In the genomic region with DNA sequence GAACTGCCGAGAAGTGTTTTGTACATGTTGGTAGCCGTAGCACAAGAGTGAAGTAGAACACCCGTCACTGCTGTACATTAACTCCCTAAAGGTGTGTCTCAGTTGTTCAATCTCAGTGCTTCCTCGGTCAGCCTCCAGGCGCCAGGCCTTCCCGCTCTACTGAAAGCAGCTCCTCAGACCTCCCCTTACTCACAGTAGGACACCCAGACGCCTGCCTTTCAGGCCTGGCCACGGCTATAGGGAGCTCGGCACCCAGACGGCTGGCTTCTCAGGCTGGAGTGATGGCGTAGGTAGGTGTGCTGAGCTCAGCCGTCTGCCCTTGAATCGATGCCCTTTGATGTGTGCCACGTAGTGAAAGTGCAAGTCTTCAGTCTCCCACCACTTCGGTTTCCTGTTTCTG, we compare ENCODE assay signal across 23 mouse cellular contexts. TPM values are rescaled to one million over a fixed set of nuclear protein-coding genes. Genes with fewer than 3 reads are reported as not detected.
DNase-seq lines count a peak whose midpoint lies in the region; ATAC-seq and TF ChIP-seq lines count a peak whose summit lies in the region.
"Had no signal": no experiment of that assay in that cellular context is flagged by ENCODE, and none has a peak within 500 bp of the region (broad histone marks: within the 10 kb centered on the region; RNA-seq: fewer than 3 reads in every experiment).

No protein-coding gene starts in this region.

- no peak for ATAC-seq in monocyte, adult 5-6 weeks (replicated peaks; ENCODE audit: insufficient number of reproducible peaks, low FRiP score, low TSS enrichment, poor library complexity, severe bottlenecking)
- ATAC-seq: CD4-positive, CD25-positive, alpha-beta regulatory T cell, adult 4 months; forebrain, embryonic 13.5 days; forebrain, embryonic 16.5 days; hindbrain, postnatal 0 days had no signal

- H3K79me2 ChIP-seq in heart, adult 2 months (replicated peaks; ENCODE audit: control insufficient read depth, insufficient read depth, low read length): no peaks in the 10 kb centered on the region

- H3K27ac ChIP-seq in heart, adult 2 months: no peak overlapping the region
- no peak overlapping the region for H3K27ac ChIP-seq in hindbrain, embryonic 10.5 days
- H3K27ac ChIP-seq: forebrain, embryonic 10.5 days; forebrain, embryonic 13.5 days; hindbrain, embryonic 14.5 days; hindbrain, postnatal 0 days had no signal

- intact Hi-C loops in heart, adult 2 months (cut with DNase I): no loop called here

- peak; percentile 86 for DNase-seq in heart, adult 11 months
- no peak for DNase-seq in heart, adult 2 months
- peak; percentile 31 for DNase-seq in ES-CJ7 (ENCODE audit: low read depth, low spot score)
- DNase-seq in ZHBTc4 (ENCODE audit: low read depth, low spot score): peak; percentile 65
- DNase-seq in hindbrain, embryonic 10.5 days (ENCODE audit: low spot score): no peak
- no peak for DNase-seq in layer of hippocampus, postnatal 14 days (ENCODE audit: low spot score in 2 of 2)
- DNase-seq: adrenal gland, adult 8-10 months; adrenal gland, postnatal 25 days; B cell, adult 2 months; cerebellum, adult 11-12 months; cerebellum, adult 8-10 months; cerebellum, postnatal 10 days; cerebellum, postnatal 36 days; gastrocnemius, postnatal 25 days; kidney, adult 11 months; kidney, adult 8-10 months had no signal

- no peak for TF ChIP-seq POLR2A in heart, adult 2 months (IDR thresholded peaks at IDR 0.05; ENCODE audit: insufficient read depth, low read depth, low read length)

- no peaks in the 10 kb centered on the region for H3K27me3 ChIP-seq in heart, adult 2 months (ENCODE audit: control insufficient read depth, insufficient read depth, low read length)
- H3K27me3 ChIP-seq in hindbrain, embryonic 10.5 days (ENCODE audit: insufficient read depth, poor library complexity, severe bottlenecking): no peaks in the 10 kb centered on the region
- H3K27me3 ChIP-seq: forebrain, embryonic 13.5 days had no signal

- WGBS in heart, adult 2 months: 89% methylated on average over 15 of the region's 15 CpGs
- 93% methylated on average over 15 of the region's 15 CpGs for WGBS in hindbrain, embryonic 10.5 days

- no peak overlapping the region for H3K9ac ChIP-seq in heart, adult 2 months (ENCODE audit: low read depth, low read length)
- H3K9ac ChIP-seq: forebrain, embryonic 13.5 days; hindbrain, embryonic 14.5 days had no signal

- no peak for TF ChIP-seq CTCF in heart, adult 2 months (IDR thresholded peaks at IDR 0.05)

- H3K4me3 ChIP-seq in heart, adult 2 months: no peak overlapping the region
- H3K4me3 ChIP-seq in hindbrain, embryonic 10.5 days: no peak overlapping the region
- H3K4me3 ChIP-seq: forebrain, embryonic 10.5 days; forebrain, embryonic 13.5 days had no signal

- peaks cover 6% of the 10 kb centered on the region for H3K36me3 ChIP-seq in heart, adult 2 months (ENCODE audit: control insufficient read depth, insufficient read depth, low read length)
- peaks cover 90% of the 10 kb centered on the region for H3K36me3 ChIP-seq in hindbrain, embryonic 10.5 days

- H3K4me1 ChIP-seq in heart, adult 2 months (ENCODE audit: control insufficient read depth, insufficient read depth, low read length): peaks cover 1% of the 10 kb centered on the region; the same call in 1 of the 2 replicates
- H3K4me1 ChIP-seq in hindbrain, embryonic 10.5 days (replicated peaks): no peaks in the 10 kb centered on the region
- H3K4me1 ChIP-seq: forebrain, embryonic 10.5 days; forebrain, embryonic 13.5 days had no signal

- no peaks in the 10 kb centered on the region for H3K9me3 ChIP-seq in hindbrain, embryonic 10.5 days

- TF ChIP-seq EP300 in heart, adult 2 months (IDR thresholded peaks at IDR 0.05; ENCODE audit: insufficient read depth, low read depth, low read length): no peak

RNA-seq across cellular contexts. Expression of gene Tmem200b, which starts 20.5 kb away (rescaled TPM):
- 1 to 10 TPM; 7.3 to 7.4 TPM for total RNA-seq in heart, adult 2 months (2021)
- polyA plus RNA-seq in heart, adult 2 months (2012; rRNA removed): 6.9 and 10.4 TPM in 2 replicates
- total RNA-seq in monocyte, adult 5-6 weeks (2017): 0.39 TPM in 1 of 3 replicates, not detected in the others
- polyA plus RNA-seq in hindbrain, embryonic 10.5 days (2016; fragmentation: Nextera tagmentation; extraction: Ambion mirVana): 0.73 and 1.1 TPM in 2 replicates
- 1 to 10 TPM; 2.2 to 2.3 TPM for total RNA-seq in layer of hippocampus, postnatal 14 days (2021)
- polyA plus RNA-seq: CD4-positive, CD25-positive, alpha-beta regulatory T cell, adult 4 months; forebrain, embryonic 13.5 days; forebrain, embryonic 16.5 days had no signal

RNA-seq across cellular contexts. Expression of gene Srsf4, which starts 27.7 kb away (rescaled TPM):
- 10 to 100 TPM; 31.9 to 34.9 TPM for total RNA-seq in heart, adult 2 months (2021)
- 20.4 and 22.4 TPM in 2 replicates for polyA plus RNA-seq in heart, adult 2 months (2012; rRNA removed)
- 49.3 to 72.8 TPM (median 58.3 TPM) in 3 replicates for total RNA-seq in monocyte, adult 5-6 weeks (2017)
- polyA plus RNA-seq in hindbrain, embryonic 10.5 days (2016; fragmentation: Nextera tagmentation; extraction: Ambion mirVana): 139 and 141 TPM in 2 replicates
- total RNA-seq in layer of hippocampus, postnatal 14 days (2021): 10 to 100 TPM; 68.6 to 70.3 TPM

RNA-seq across cellular contexts. Expression of gene Mecr, which starts 57.8 kb away (rescaled TPM):
- 10 to 100 TPM; 27.7 to 28.3 TPM for total RNA-seq in heart, adult 2 months (2021)
- polyA plus RNA-seq in heart, adult 2 months (2012; rRNA removed): 28.1 and 32.9 TPM in 2 replicates
- total RNA-seq in monocyte, adult 5-6 weeks (2017): 11.1 to 17.7 TPM (median 12.7 TPM) in 3 replicates
- polyA plus RNA-seq in hindbrain, embryonic 10.5 days (2016; fragmentation: Nextera tagmentation; extraction: Ambion mirVana): 47.0 and 58.6 TPM in 2 replicates
- 10 to 100 TPM; 36.4 to 37.0 TPM for total RNA-seq in layer of hippocampus, postnatal 14 days (2021)

Comparison
In these comparisons a context has a peak if more than half of its experiments do, and no peak if none do; other contexts are left out.
1. DNase-seq: peak in heart, adult 11 months (single experiment), ES-CJ7 (single experiment) and ZHBTc4 (single experiment); none in heart, adult 2 months (0 of 2), hindbrain, embryonic 10.5 days (single experiment) and layer of hippocampus, postnatal 14 days (0 of 2).